Mouse (Mus musculus) C2C12 (cell line): ENCODE measurements around the gene Cfap61. TPM values are rescaled to one million over a fixed set of nuclear protein-coding genes. Genes with fewer than 3 reads are reported as not detected.

ENCODE experiments used
- H3K27me3 ChIP-seq: one replicate; pipeline ENCODE4 v1.6.1; 2011; ENCODE audit not compliant: control insufficient read depth, insufficient read depth, insufficient read length
- H3K36me3 ChIP-seq: one replicate; pipeline ENCODE4 v1.6.1; 2011; ENCODE audit not compliant: control insufficient read depth, insufficient read depth
- H3K4me3 ChIP-seq: one replicate; pipeline ENCODE4 v1.5.1; 2011; ENCODE audit warnings: mild to moderate bottlenecking, control low read depth; ENCODE audit not compliant: poor library complexity, insufficient read depth, severe bottlenecking
- H3K79me2 ChIP-seq: one replicate; pipeline ENCODE4 v1.6.1; 2011; ENCODE audit not compliant: control insufficient read depth, insufficient read depth
- H3K79me3 ChIP-seq: one replicate; pipeline ENCODE4 v1.6.1; 2011; ENCODE audit warnings: low read depth, control low read depth
- H3ac ChIP-seq: one replicate; pipeline ENCODE3; 2011; ENCODE audit warnings: low read depth; ENCODE audit not compliant: control insufficient read depth, insufficient read length
- CEBPB ChIP-seq: IDR thresholded peaks from one replicate; pipeline ENCODE4 v1.6.1; 2011; ENCODE audit warnings: low read depth, mild to moderate bottlenecking, control low read depth, moderate library complexity
- CTCF ChIP-seq: IDR thresholded peaks from one replicate; pipeline ENCODE4 v1.5.1; 2011; ENCODE audit not compliant: control insufficient read depth, insufficient read depth, insufficient read length
- FOSL1 ChIP-seq: IDR thresholded peaks from one replicate; pipeline ENCODE4 v1.8.0; 2011; ENCODE audit warnings: mild to moderate bottlenecking, low read length; ENCODE audit not compliant: poor library complexity, insufficient read depth, severe bottlenecking
- MAX ChIP-seq: IDR thresholded peaks from one replicate; pipeline ENCODE4 v1.6.1; 2011; ENCODE audit warnings: mild to moderate bottlenecking, control low read depth
- MYOD1 ChIP-seq: IDR thresholded peaks from one replicate; pipeline ENCODE4 v1.6.1; 2011; ENCODE audit warnings: low read depth; ENCODE audit not compliant: control insufficient read depth, insufficient read length
- MYOG ChIP-seq: IDR thresholded peaks from one replicate; pipeline ENCODE4 v1.6.1; 2011; ENCODE audit not compliant: control insufficient read depth, insufficient read length; ENCODE audit errors: extremely low read depth
- USF1 ChIP-seq: IDR thresholded peaks from one replicate; pipeline ENCODE4 v1.6.1; 2011; ENCODE audit warnings: low read depth, mild to moderate bottlenecking, control low read depth, moderate library complexity
- polyA plus RNA-seq: library from polyadenylated mRNA; unstranded; fragments of >200 nt; fragmentation: generic; extraction: Trizol; gene quantifications from one replicate; pipeline ENCODE4 v1.2.1, GENCODE M21; 2012; ENCODE audit warnings: missing spikeins

The Cfap61 gene
- polyA plus RNA-seq, 1 experiment = 0.06 TPM

DNA sequence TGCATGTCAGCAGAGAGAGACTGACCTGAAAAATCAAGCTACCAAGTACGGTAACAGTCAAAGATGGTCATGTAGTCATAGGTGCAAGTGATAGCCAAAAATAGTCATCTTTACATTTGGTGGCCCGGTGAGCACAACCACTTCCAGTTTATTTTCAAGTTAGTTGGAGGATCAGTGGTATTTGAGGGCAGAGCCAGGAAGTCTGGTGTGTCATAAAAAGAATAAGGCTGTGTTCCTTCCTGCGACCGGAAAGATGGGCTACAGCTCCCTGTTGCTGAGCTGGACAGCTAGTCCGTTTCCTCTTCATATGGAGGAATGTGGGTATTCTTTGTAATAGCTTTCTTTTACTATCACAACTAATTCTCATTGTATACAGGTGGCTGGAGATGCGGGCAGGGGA, 181.7 kb downstream of the Cfap61 start:
- TF ChIP-seq FOSL1 = no peak
- TF ChIP-seq USF1 = no peak
- TF ChIP-seq CTCF = no peak
- no peak for TF ChIP-seq MYOG
- TF ChIP-seq MYOD1 = no peak
- no peak for TF ChIP-seq CEBPB

GRCm38 (mm10) chr2:146116726-146117125, 182.1 kb downstream of the Cfap61 start:
- Histone ChIP-seq H3ac (no peak overlapping the region), H3K79me2 (no peaks in the 10 kb centered on the region), H3K27me3 (no peaks in the 10 kb centered on the region), H3K79me3 (no peaks in the 10 kb centered on the region), H3K4me3 (no peak overlapping the region), H3K36me3 (no peaks in the 10 kb centered on the region)
- no peak for TF ChIP-seq CEBPB
- no peak for TF ChIP-seq MYOG
- TF ChIP-seq FOSL1 = no peak

More for the DNA sequence above, 181.7 kb downstream of the Cfap61 start:
- H3K36me3 ChIP-seq = no peaks in the 10 kb centered on the region
- no peaks in the 10 kb centered on the region for H3K79me3 ChIP-seq
- H3K79me2 ChIP-seq = no peaks in the 10 kb centered on the region
- no peaks in the 10 kb centered on the region for H3K27me3 ChIP-seq
- no peak overlapping the region for H3ac ChIP-seq
- H3K4me3 ChIP-seq = no peak overlapping the region

DNA sequence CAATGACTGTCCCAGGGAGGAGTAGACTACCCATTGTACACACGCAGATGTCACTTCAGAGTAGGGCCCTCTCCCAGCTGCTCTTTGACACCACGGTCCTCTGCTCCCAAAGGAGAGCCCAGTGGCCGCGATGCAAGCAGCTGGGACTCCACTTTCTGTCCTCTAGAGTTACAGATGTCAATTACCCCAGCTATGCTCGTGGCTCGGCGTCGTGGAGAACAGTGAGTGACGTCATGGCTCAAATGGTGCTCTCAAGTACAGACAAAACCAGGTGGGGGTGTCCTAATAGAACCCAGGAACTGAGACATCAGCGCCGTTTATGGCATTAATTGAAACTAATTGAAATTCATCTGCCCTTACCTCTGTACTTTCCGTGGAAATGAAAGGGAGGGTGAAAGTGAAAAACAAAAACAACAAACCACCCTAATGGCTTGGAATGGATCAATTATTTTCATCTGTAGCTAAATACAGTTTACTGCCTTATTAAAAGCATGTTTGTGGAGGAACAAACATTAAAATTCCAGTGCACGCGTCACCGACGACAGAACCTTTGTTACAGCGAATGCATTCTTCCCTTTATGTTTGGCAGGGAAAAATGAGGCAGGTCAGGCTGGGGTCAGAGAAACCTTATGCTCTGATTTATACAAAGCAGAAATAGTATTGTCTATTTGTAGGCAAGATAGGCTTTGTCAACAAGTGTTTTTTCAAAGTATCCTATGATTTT, 182.8 kb downstream of the Cfap61 start:
- Histone ChIP-seq H3K36me3 (no peaks in the 10 kb centered on the region), H3K4me3 (no peak overlapping the region), H3ac (no peak overlapping the region), H3K79me3 (no peaks in the 10 kb centered on the region), H3K27me3 (no peaks in the 10 kb centered on the region), H3K79me2 (no peaks in the 10 kb centered on the region)
- TF ChIP-seq CEBPB = no peak
- TF ChIP-seq MYOD1 = no peak
- no peak for TF ChIP-seq CTCF
- TF ChIP-seq MYOG = no peak
- TF ChIP-seq FOSL1 = no peak
- no peak for TF ChIP-seq USF1
- no peak for TF ChIP-seq MAX

GRCm38 (mm10) chr2:146117915-146118403, 183.4 kb downstream of the Cfap61 start:
- no peaks in the 10 kb centered on the region for H3K36me3 ChIP-seq
- no peaks in the 10 kb centered on the region for H3K79me2 ChIP-seq
- H3ac ChIP-seq = no peak overlapping the region
- no peak overlapping the region for H3K4me3 ChIP-seq
- no peaks in the 10 kb centered on the region for H3K27me3 ChIP-seq
- no peaks in the 10 kb centered on the region for H3K79me3 ChIP-seq
- TF ChIP-seq MYOG (no peak), FOSL1 (no peak), CTCF (no peak), USF1 (no peak), CEBPB (no peak), MYOD1 (no peak), MAX (no peak)

DNA sequence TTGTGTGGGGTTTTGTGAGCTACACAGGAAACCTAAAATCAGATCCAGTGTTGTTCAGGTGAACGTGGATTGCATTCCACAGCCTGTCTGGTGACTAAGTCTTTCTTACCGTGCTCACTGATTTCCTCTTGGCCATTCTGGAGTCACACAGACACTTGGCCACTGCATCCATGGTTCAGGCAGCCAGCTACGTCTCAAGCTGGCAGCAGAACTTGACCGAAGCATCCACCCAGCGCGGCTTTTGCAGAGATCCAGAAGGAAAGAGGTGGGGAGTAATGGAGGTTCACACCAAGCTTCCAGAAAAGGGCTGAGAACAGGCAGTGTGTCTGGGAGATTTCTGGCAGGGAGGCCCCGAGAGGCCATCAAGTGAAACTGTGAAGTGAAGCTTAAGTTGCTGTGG, 187.0 kb downstream of the Cfap61 start:
- Histone ChIP-seq H3ac (no peak overlapping the region), H3K36me3 (no peaks in the 10 kb centered on the region), H3K79me3 (no peaks in the 10 kb centered on the region), H3K27me3 (no peaks in the 10 kb centered on the region), H3K79me2 (no peaks in the 10 kb centered on the region), H3K4me3 (no peak overlapping the region)
- TF ChIP-seq MYOD1 (no peak), MYOG (no peak), USF1 (no peak), MAX (no peak), FOSL1 (no peak), CTCF (no peak), CEBPB (no peak)

GRCm38 (mm10) chr2:146125129-146125528, 190.5 kb downstream of the Cfap61 start:
- Histone ChIP-seq H3K79me2 (no peaks in the 10 kb centered on the region), H3K79me3 (no peaks in the 10 kb centered on the region), H3ac (no peak overlapping the region), H3K36me3 (no peaks in the 10 kb centered on the region), H3K4me3 (no peak overlapping the region), H3K27me3 (no peaks in the 10 kb centered on the region)
- TF ChIP-seq CEBPB (no peak), MYOD1 (no peak), CTCF (no peak), MYOG (no peak), MAX (no peak), USF1 (no peak), FOSL1 (no peak)
